Mouse (Mus musculus): ENCODE measurements around the gene Angptl7.

The Angptl7 gene

GRCm38 (mm10) chr4:148455477-148456025, 44.7 kb downstream of the Angptl7 start:
- DNase-seq (ENCODE audit: low spot score): no peak

- DNase-seq (ENCODE audit: low spot score): no peak
These were observed 46.6 kb downstream of the Angptl7 start for GRCm38 (mm10) chr4:148453707-148454106.

GRCm38 (mm10) chr4:148448853-148449245, 51.4 kb downstream of the Angptl7 start:
- DNase-seq (ENCODE audit: low spot score): no peak

DNA sequence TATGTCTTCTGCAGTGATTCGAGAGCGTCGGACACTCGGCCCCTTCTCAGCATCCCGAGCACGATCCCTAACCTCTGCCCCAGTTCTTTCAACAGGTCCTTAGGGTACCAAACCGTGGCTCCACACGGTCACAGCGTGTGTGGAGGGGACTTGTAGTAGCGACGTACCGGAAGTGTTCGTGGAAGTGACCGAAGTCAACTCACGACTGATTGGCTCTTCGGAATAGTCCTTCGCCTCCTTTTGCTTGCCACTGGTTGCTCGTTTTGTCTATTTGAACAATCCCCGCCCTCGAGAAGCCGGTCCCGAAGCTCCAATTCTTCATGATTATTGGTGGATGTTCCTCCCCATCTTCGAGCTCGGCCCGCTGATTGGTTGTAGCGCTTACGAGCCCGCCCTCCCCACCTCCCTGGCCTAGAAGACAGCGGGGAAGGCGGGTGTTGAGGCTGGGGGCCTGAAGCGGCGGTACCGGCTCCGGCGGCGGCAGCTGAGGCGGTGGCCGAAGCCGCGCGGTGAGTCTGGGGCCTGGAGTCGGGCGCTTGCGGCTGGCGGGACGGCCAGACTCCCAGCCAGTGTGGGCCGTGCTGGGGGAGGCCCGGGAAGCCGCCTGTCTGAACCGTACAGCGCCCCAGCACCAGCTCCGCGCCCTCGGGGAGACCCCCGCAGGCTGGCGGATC, 51.9 kb downstream of the Angptl7 start, which contains the start of gene Mtor:
TSS of gene Mtor (plus strand) at position 433 of the 674 bp plus-strand sequence.
- DNase-seq (ENCODE audit: low spot score): peak; percentile 75

Data from ovary, postnatal 10 days (tissue).